Comparison of ENCODE assay signal across 8 mouse cellular contexts in genomic region chr4:134128221-134128982, GRCm38 (mm10). TPM values are rescaled to one million over a fixed set of nuclear protein-coding genes. Genes with fewer than 3 reads are reported as not detected.
DNase-seq lines count a peak whose midpoint lies in the region; ATAC-seq and TF ChIP-seq lines count a peak whose summit lies in the region.

Gene Sh3bgrl3, minus strand, starts transcription at chr4:134128789.

- TF ChIP-seq CTCF in stomach, postnatal 0 days (IDR thresholded peaks at IDR 0.05; ENCODE audit: low read depth): peak; percentile 4; the same call in 1 of the 2 replicates

- H3K27ac ChIP-seq in forebrain, embryonic 14.5 days (ENCODE audit: low read depth, low read length): peak within 1 kb of the TSS; percentile 74
- peak within 1 kb of the TSS; percentile 72 for H3K27ac ChIP-seq in liver, embryonic 15.5 days (replicated peaks)
- H3K27ac ChIP-seq in neural tube, embryonic 11.5 days (ENCODE audit: low read depth, low read length): peak within 1 kb of the TSS; percentile 24; the same call in 1 of the 2 replicates
- H3K27ac ChIP-seq in stomach, postnatal 0 days (replicated peaks): peak within 1 kb of the TSS; percentile 95

- H3K9me3 ChIP-seq in forebrain, embryonic 14.5 days (replicated peaks; ENCODE audit: control insufficient read depth, low read length): no peaks in the 10 kb centered on the region
- no peaks in the 10 kb centered on the region for H3K9me3 ChIP-seq in liver, embryonic 15.5 days (replicated peaks)
- H3K9me3 ChIP-seq in neural tube, embryonic 11.5 days (ENCODE audit: control insufficient read depth, low read length): no peaks in the 10 kb centered on the region
- H3K9me3 ChIP-seq in stomach, postnatal 0 days (ENCODE audit: control insufficient read depth, low read length): no peaks in the 10 kb centered on the region

- peak within 1 kb of the TSS; percentile 76 for H3K4me2 ChIP-seq in forebrain, embryonic 14.5 days (ENCODE audit: low read length)
- peak within 1 kb of the TSS; percentile 94 for H3K4me2 ChIP-seq in liver, embryonic 15.5 days
- peak within 1 kb of the TSS; percentile 84 for H3K4me2 ChIP-seq in neural tube, embryonic 11.5 days (ENCODE audit: low read depth)
- peak within 1 kb of the TSS; percentile 79 for H3K4me2 ChIP-seq in stomach, postnatal 0 days (replicated peaks; ENCODE audit: low read depth)

- no peak for TF ChIP-seq EP300 in stomach, postnatal 0 days (optimal IDR thresholded peaks at IDR 0.05)

- H3K9ac ChIP-seq in forebrain, embryonic 14.5 days (ENCODE audit: low read length): peak within 1 kb of the TSS; percentile 88
- peak within 1 kb of the TSS; percentile 76 for H3K9ac ChIP-seq in liver, embryonic 15.5 days
- H3K9ac ChIP-seq in neural tube, embryonic 11.5 days (ENCODE audit: low read length): peak within 1 kb of the TSS; percentile 84
- peak within 1 kb of the TSS; percentile 81 for H3K9ac ChIP-seq in stomach, postnatal 0 days (ENCODE audit: low read length)

- peak; percentile 78 for DNase-seq in ES-CJ7 (ENCODE audit: low read depth, low spot score)
- DNase-seq in cerebellum, adult 11 months: peak; percentile 73
- peak; percentile 93 for DNase-seq in forebrain, embryonic 14.5 days (ENCODE audit: low spot score)
- peak; percentile 91 to 92 for DNase-seq in heart, postnatal 10 days
- DNase-seq in kidney, postnatal 4 days: peak; percentile 90 to 94
- peak; percentile 92 for DNase-seq in neural tube, embryonic 11.5 days (ENCODE audit: low spot score)
- DNase-seq in stomach, postnatal 0 days (ENCODE audit: low spot score): peak; percentile 94

- H3K4me3 ChIP-seq in forebrain, embryonic 14.5 days (ENCODE audit: low read depth, low read length): peak within 1 kb of the TSS; percentile 82
- H3K4me3 ChIP-seq in liver, embryonic 15.5 days (replicated peaks): peak within 1 kb of the TSS; percentile 73
- H3K4me3 ChIP-seq in neural tube, embryonic 11.5 days (ENCODE audit: low read depth, low read length): peak within 1 kb of the TSS; percentile 84
- peak within 1 kb of the TSS; percentile 84 for H3K4me3 ChIP-seq in stomach, postnatal 0 days (ENCODE audit: low read depth, low read length)

- peak; percentile 97 for ATAC-seq in forebrain, embryonic 14.5 days
- peak; percentile 89 for ATAC-seq in liver, embryonic 15.5 days (ENCODE audit: insufficient read depth)
- peak; percentile 92 for ATAC-seq in neural tube, embryonic 11.5 days (ENCODE audit: insufficient read depth, low FRiP score, low TSS enrichment)
- peak; percentile 90 for ATAC-seq in stomach, postnatal 0 days (ENCODE audit: low FRiP score, low TSS enrichment)

- peaks cover 12% of the 10 kb centered on the region for H3K36me3 ChIP-seq in forebrain, embryonic 14.5 days (ENCODE audit: control insufficient read depth, insufficient read depth, low read length)
- peaks cover 14% of the 10 kb centered on the region for H3K36me3 ChIP-seq in liver, embryonic 15.5 days (replicated peaks)
- H3K36me3 ChIP-seq in neural tube, embryonic 11.5 days (ENCODE audit: control insufficient read depth, insufficient read depth, low read length): peaks cover 3% of the 10 kb centered on the region; the same call in 1 of the 2 replicates
- H3K36me3 ChIP-seq in stomach, postnatal 0 days (ENCODE audit: control insufficient read depth, insufficient read depth, low read length): peaks cover 2% of the 10 kb centered on the region; the same call in 1 of the 2 replicates

- intact Hi-C loops in heart, postnatal 10 days (cut with DNase I): no loop called here

- under 1% methylated on average over 49 of the region's 50 CpGs for WGBS in forebrain, embryonic 14.5 days
- WGBS in liver, embryonic 15.5 days (ENCODE audit: insufficient replicate concordance): 0% methylated on average over 50 of the region's 50 CpGs
- under 1% methylated on average over 45 of the region's 50 CpGs for WGBS in neural tube, embryonic 11.5 days
- WGBS in stomach, postnatal 0 days: 1% methylated on average over 50 of the region's 50 CpGs

- no peaks in the 10 kb centered on the region for H3K27me3 ChIP-seq in forebrain, embryonic 14.5 days (replicated peaks; ENCODE audit: control insufficient read depth, insufficient read depth, low read length)
- H3K27me3 ChIP-seq in liver, embryonic 15.5 days: peaks cover 3% of the 10 kb centered on the region; the same call in 1 of the 2 replicates
- H3K27me3 ChIP-seq in neural tube, embryonic 11.5 days (ENCODE audit: control insufficient read depth, insufficient read depth, low read length): no peaks in the 10 kb centered on the region
- no peaks in the 10 kb centered on the region for H3K27me3 ChIP-seq in stomach, postnatal 0 days (ENCODE audit: control insufficient read depth, insufficient read depth, low read length)

- peaks cover 10% of the 10 kb centered on the region for H3K4me1 ChIP-seq in forebrain, embryonic 14.5 days (ENCODE audit: control insufficient read depth, insufficient read depth, low read length)
- peaks cover 73% of the 10 kb centered on the region for H3K4me1 ChIP-seq in liver, embryonic 15.5 days (replicated peaks)
- H3K4me1 ChIP-seq in neural tube, embryonic 11.5 days (ENCODE audit: control insufficient read depth, insufficient read depth, low read length): peaks cover 14% of the 10 kb centered on the region
- H3K4me1 ChIP-seq in stomach, postnatal 0 days (replicated peaks; ENCODE audit: control insufficient read depth, insufficient read depth): 0 out of 2 replicates have a peak, but pooled peaks cover 2% of the 10 kb centered on the region

RNA-seq across cellular contexts. Expression of gene Sh3bgrl3, which starts in this region (rescaled TPM):
- polyA plus RNA-seq in forebrain, embryonic 14.5 days (2014; fragmentation: Nextera tagmentation; extraction: Ambion mirVana): 351 and 372 TPM in 2 replicates
- total RNA-seq in heart, postnatal 10 days (2021): 10 to 100 TPM; 69.9 to 74.6 TPM
- 151 and 166 TPM in 2 replicates for polyA plus RNA-seq in liver, embryonic 15.5 days (2015; fragmentation: Nextera tagmentation; extraction: Ambion mirVana)
- polyA plus RNA-seq in neural tube, embryonic 11.5 days (2014; fragmentation: Nextera tagmentation; extraction: Ambion mirVana): 295 and 314 TPM in 2 replicates
- polyA plus RNA-seq in stomach, postnatal 0 days (2015; fragmentation: Nextera tagmentation; extraction: Ambion mirVana): 522 and 533 TPM in 2 replicates

Comparison
In these comparisons a context has a peak if more than half of its experiments do, and no peak if none do; other contexts are left out.
1. Peak in every context shown above with its lines: DNase-seq, ATAC-seq, H3K4me3 ChIP-seq and H3K27ac ChIP-seq.
2. H3K27ac ChIP-seq: peak in every context shown above with its lines; median percentile 95 in stomach, postnatal 0 days; 74 in forebrain, embryonic 14.5 days; 72 in liver, embryonic 15.5 days; 24 in neural tube, embryonic 11.5 days.